Mouse (Mus musculus): Measurements from ENCODE around the gene Iqsec1.

DNA sequence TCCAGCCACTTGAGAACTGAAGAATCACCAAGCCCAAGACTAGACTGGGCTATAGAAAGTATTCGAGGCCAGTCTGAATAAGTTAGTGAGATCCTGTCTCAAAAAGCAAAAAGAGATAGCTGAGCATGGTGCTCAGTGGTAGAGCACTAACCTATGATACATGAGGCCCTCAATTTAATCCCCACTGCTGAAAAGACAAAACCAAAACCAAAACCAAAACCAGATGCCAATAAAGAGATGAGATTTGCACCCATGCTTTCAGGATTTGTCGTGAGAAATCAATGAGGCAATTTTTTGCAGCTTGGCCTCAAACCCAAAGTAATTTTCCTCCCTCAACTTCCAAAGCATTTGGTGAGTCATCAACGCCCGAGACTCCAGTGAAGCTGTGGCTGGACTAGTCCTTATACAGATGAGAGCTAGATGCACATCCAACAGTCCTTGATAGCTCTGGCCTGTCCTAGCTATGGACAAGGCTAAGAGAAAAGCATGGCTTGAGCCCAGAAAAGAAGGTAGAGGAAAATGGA lies 239.0 kb downstream of the Iqsec1 start:
- TF ChIP-seq CTCF (conservative IDR thresholded peaks at IDR 0.05; ENCODE audit: low read length), result no peak
- TF ChIP-seq NANOG (IDR thresholded peaks at IDR 0.05; ENCODE audit: borderline replicate concordance, low read length), result no peak
- no peak for TF ChIP-seq POU5F1 (IDR thresholded peaks at IDR 0.05; ENCODE audit: borderline replicate concordance, low read length)
